Mouse (Mus musculus) c-Kit-positive CD71-negative TER-119-negative erythroid progenitor cells, embryonic 14.5 days (primary cell): ENCODE measurements around the gene Agap2.
"Not testable (repeated sequence)": the region's sequence is repeated elsewhere in the genome, so short reads cannot be mapped to it uniquely, and the experiment has no call there.

Experiments used
- DNase-seq: peaks from one replicate; pipeline ENCODE4 v3.0.0-alpha.2; 2013; ENCODE audit warnings: low read depth

Gene Agap2

GRCm38 (mm10) chr10:127101151-127101550 lies 26.1 kb downstream of the Agap2 start:
- DNase-seq = no peak

GRCm38 (mm10) chr10:127103631-127104030 lies 28.5 kb downstream of the Agap2 start:
- no peak for DNase-seq

- DNase-seq = no peak
These were observed 32.6 kb downstream of the Agap2 start for GRCm38 (mm10) chr10:127107563-127108261.

GRCm38 (mm10) chr10:127108262-127108583 lies 33.1 kb downstream of the Agap2 start:
- DNase-seq = no peak

- no peak for DNase-seq
These were observed 36.2 kb downstream of the Agap2 start for GRCm38 (mm10) chr10:127111001-127111887.

GRCm38 (mm10) chr10:127114408-127114807 lies 39.3 kb downstream of the Agap2 start:
- no peak for DNase-seq

- DNase-seq = no peak
These were observed 40.0 kb downstream of the Agap2 start for GRCm38 (mm10) chr10:127115068-127115467.

GRCm38 (mm10) chr10:127118470-127118869 lies 43.4 kb downstream of the Agap2 start:
- no peak for DNase-seq

GRCm38 (mm10) chr10:127119229-127119628 lies 44.1 kb downstream of the Agap2 start:
- DNase-seq = no peak

GRCm38 (mm10) chr10:127120301-127121065 lies 45.4 kb downstream of the Agap2 start:
- no peak for DNase-seq

GRCm38 (mm10) chr10:127121066-127121477 lies 46.0 kb downstream of the Agap2 start, which contains the start of gene Os9:
TSS of gene Os9 (minus strand) at chr10:127121131.
- peak; percentile 97 for DNase-seq

- no peak for DNase-seq
These were observed 46.9 kb downstream of the Agap2 start for GRCm38 (mm10) chr10:127122018-127122417.

GRCm38 (mm10) chr10:127122784-127123435 lies 47.8 kb downstream of the Agap2 start:
- DNase-seq = no peak

GRCm38 (mm10) chr10:127123436-127123805 lies 48.3 kb downstream of the Agap2 start:
- peak; percentile 77 for DNase-seq

- no peak for DNase-seq
These were observed 50.3 kb downstream of the Agap2 start for GRCm38 (mm10) chr10:127125210-127126001.

GRCm38 (mm10) chr10:127126579-127126978 lies 51.5 kb downstream of the Agap2 start:
- no peak for DNase-seq

- DNase-seq = no peak
These were observed 52.7 kb downstream of the Agap2 start for GRCm38 (mm10) chr10:127127711-127128279.

GRCm38 (mm10) chr10:127129431-127129830 lies 54.3 kb downstream of the Agap2 start:
- DNase-seq = no peak

GRCm38 (mm10) chr10:127132469-127132868 lies 57.4 kb downstream of the Agap2 start:
- no peak for DNase-seq

GRCm38 (mm10) chr10:127134394-127135035 lies 59.4 kb downstream of the Agap2 start:
- not testable (repeated sequence) for DNase-seq
